Mouse (Mus musculus): Measurements from ENCODE around the gene Tgfb1. TPM values are rescaled to one million over a fixed set of nuclear protein-coding genes. Genes with fewer than 3 reads are reported as not detected.

Gene Tgfb1
- polyA plus RNA-seq, 1 experiment from 2014 or later, result 0.78 TPM

DNA sequence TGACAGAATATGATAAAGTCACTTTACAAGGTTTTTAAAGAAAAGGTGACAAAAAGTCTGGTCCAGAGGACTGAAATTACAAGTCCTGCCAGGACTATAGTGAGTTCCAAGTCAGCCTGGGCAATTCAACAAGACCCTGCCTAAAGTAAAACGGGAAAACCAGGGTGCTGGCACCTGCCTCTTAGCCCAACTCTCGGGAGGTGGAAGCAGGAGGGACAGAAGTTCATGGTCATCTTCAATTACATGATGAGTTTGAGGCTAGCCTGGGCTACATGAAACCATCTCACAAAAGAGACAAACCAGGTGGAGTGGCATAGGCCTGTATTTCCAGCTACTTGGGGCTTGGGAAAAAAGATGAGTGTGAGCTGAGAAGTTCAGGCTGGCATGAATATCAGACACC, 15.1 kb upstream of the Tgfb1 start:
- WGBS, result 80% methylated on average over 2 of the region's 2 CpGs
- H3K9ac ChIP-seq (ENCODE audit: low read length), result no peak overlapping the region
- H3K36me3 ChIP-seq (ENCODE audit: control insufficient read depth, insufficient read depth, low read length), result no peaks in the 10 kb centered on the region
- H3K9me3 ChIP-seq (ENCODE audit: control insufficient read depth, low read length), result no peaks in the 10 kb centered on the region
- no peak overlapping the region for H3K4me3 ChIP-seq (ENCODE audit: low read depth, low read length)
- DNase-seq (ENCODE audit: low spot score, missing footprints) (peak; percentile 59), ATAC-seq (ENCODE audit: low FRiP score) (no peak)
- no peak overlapping the region for H3K4me2 ChIP-seq
- 0 out of 2 replicates have a peak, but pooled peaks cover 2% of the 10 kb centered on the region for H3K4me1 ChIP-seq (ENCODE audit: control insufficient read depth, insufficient read depth, low read length)
- peaks cover 22% of the 10 kb centered on the region for H3K27me3 ChIP-seq (ENCODE audit: control insufficient read depth, insufficient read depth, low read length)
- H3K27ac ChIP-seq (ENCODE audit: low read depth, low read length), result no peak overlapping the region

DNA sequence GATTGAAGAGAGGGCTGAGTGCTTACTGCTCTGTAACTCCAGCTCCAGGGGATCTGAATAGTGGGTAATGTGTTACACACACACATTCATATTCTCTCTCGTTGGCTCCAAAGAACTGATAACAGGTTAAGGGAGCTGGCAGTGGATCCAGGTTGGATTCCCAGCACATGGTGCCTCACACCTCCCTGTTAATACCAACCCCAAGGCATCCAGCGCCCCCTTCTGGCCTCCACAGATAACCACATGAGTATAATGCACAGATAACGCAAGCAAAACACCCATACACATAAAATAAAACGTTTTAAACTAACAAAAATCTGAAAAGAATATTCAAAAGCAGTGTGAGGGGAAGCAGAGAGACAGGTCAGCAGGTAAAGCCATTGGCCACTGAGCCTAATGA, 14.4 kb upstream of the Tgfb1 start:
- WGBS, result 54% methylated on average over 4 of the region's 4 CpGs
- Histone ChIP-seq H3K9ac (ENCODE audit: low read length) (no peak overlapping the region), H3K9me3 (ENCODE audit: control insufficient read depth, low read length) (no peaks in the 10 kb centered on the region), H3K27ac (ENCODE audit: low read depth, low read length) (no peak overlapping the region), H3K27me3 (ENCODE audit: control insufficient read depth, insufficient read depth, low read length) (peaks cover 22% of the 10 kb centered on the region), H3K4me2 (no peak overlapping the region), H3K36me3 (ENCODE audit: control insufficient read depth, insufficient read depth, low read length) (no peaks in the 10 kb centered on the region), H3K4me1 (ENCODE audit: control insufficient read depth, insufficient read depth, low read length) (0 out of 2 replicates have a peak, but pooled peaks cover 2% of the 10 kb centered on the region), H3K4me3 (ENCODE audit: low read depth, low read length) (no peak overlapping the region)
- ATAC-seq (ENCODE audit: low FRiP score) (no peak), DNase-seq (ENCODE audit: low spot score, missing footprints) (peak; percentile 69)

DNA sequence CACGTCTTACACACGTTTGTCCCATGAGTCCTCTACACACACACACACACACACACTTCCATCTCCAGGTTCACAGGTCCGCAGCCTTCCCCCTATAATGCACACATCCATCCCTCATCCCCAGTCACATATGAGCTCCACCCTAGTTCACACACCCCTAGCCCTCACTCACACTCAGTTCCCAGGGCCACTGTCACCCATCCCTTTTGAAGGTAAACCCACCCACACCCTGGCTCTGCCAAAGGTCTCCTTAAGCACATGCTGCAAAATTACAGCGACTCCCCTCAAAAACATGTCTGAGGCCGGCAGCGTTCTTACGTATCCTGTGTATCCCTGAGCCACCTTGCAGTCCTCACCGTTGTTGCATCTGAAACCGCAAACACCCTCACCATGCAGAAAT, 12.5 kb upstream of the Tgfb1 start:
- Histone ChIP-seq H3K4me3 (ENCODE audit: low read depth, low read length) (no peak overlapping the region), H3K9ac (ENCODE audit: low read length) (no peak overlapping the region), H3K4me2 (no peak overlapping the region)

DNA sequence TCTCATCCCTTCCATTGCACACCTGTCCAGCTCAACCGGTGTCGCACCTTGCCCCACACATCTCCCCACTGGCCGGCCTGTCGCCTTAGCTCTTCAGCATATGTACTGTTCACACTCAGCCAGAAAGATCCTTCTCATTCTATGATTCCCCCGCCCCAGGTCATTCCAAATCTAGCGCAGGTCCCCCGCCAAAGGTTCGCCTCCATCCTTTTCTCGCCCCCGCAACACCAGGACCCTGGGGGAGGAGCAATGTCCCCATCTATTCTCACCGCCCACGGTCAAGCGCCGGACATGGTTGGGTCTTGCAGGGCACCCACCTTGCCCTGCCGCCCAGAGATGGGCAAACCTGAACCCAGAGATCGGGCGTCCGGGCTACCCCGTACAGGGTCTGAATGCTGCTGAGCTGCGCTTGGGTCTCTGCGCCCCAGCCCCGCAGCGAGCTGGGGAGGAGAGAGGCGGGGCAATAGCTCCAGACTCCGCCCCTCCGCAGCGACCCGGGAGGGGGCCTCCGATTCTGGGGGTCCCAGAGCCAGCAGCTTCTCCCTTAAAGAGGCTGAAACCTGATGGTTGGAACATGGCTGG, 12.0 kb upstream of the Tgfb1 start, which contains the start of gene Tmem91:
TSS of gene Tmem91 (minus strand) at position 448 of the 582 bp plus-strand sequence.
- 0 out of 2 replicates have a peak, but pooled peaks cover 2% of the 10 kb centered on the region for H3K4me1 ChIP-seq (ENCODE audit: control insufficient read depth, insufficient read depth, low read length)
- H3K4me3 ChIP-seq (ENCODE audit: low read depth, low read length), result peak within 1 kb of the TSS; percentile 14
- ATAC-seq (ENCODE audit: low FRiP score) (no peak), DNase-seq (ENCODE audit: low spot score, missing footprints) (peak; percentile 81)
- WGBS, result 3% methylated on average over 29 of the region's 29 CpGs
- H3K36me3 ChIP-seq (ENCODE audit: control insufficient read depth, insufficient read depth, low read length), result no peaks in the 10 kb centered on the region
- H3K4me2 ChIP-seq, result peak within 1 kb of the TSS; percentile 39
- peaks cover 22% of the 10 kb centered on the region for H3K27me3 ChIP-seq (ENCODE audit: control insufficient read depth, insufficient read depth, low read length)
- H3K9ac ChIP-seq (ENCODE audit: low read length), result no peak within 1 kb of the TSS
- H3K27ac ChIP-seq (ENCODE audit: low read depth, low read length), result no peak within 1 kb of the TSS
- no peaks in the 10 kb centered on the region for H3K9me3 ChIP-seq (ENCODE audit: control insufficient read depth, low read length)

More for the DNA sequence above, 12.5 kb upstream of the Tgfb1 start:
- ATAC-seq (ENCODE audit: low FRiP score) (no peak), DNase-seq (ENCODE audit: low spot score, missing footprints) (peak; percentile 84)
- Histone ChIP-seq H3K27ac (ENCODE audit: low read depth, low read length) (no peak overlapping the region), H3K4me1 (ENCODE audit: control insufficient read depth, insufficient read depth, low read length) (0 out of 2 replicates have a peak, but pooled peaks cover 2% of the 10 kb centered on the region), H3K27me3 (ENCODE audit: control insufficient read depth, insufficient read depth, low read length) (peaks cover 22% of the 10 kb centered on the region), H3K9me3 (ENCODE audit: control insufficient read depth, low read length) (no peaks in the 10 kb centered on the region), H3K36me3 (ENCODE audit: control insufficient read depth, insufficient read depth, low read length) (no peaks in the 10 kb centered on the region)
- WGBS, result 26% methylated on average over 9 of the region's 9 CpGs

DNA sequence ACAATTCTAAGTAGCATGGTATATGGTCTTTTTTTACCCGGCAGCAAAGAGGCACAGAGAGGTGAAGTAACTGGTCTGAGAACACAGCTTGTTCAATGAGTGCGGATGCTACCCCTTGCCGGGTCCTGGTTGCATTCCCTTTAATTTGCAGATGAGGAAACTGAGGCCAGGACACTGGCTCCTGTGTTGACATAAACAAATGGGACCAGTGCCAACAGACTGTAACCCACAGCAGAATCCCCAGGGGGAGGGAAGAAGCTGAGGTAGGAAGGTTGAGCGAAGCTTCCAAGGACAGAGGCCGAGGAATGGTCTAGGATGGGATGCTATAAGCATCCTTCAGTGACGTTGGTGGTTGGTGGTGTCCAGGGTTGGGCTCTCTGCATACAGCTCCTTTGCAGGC, 11.4 kb upstream of the Tgfb1 start:
- H3K36me3 ChIP-seq (ENCODE audit: control insufficient read depth, insufficient read depth, low read length), result no peaks in the 10 kb centered on the region
- DNase-seq (ENCODE audit: low spot score, missing footprints) (peak; percentile 85), ATAC-seq (ENCODE audit: low FRiP score) (no peak)
- H3K27me3 ChIP-seq (ENCODE audit: control insufficient read depth, insufficient read depth, low read length), result peaks cover 22% of the 10 kb centered on the region
- H3K9me3 ChIP-seq (ENCODE audit: control insufficient read depth, low read length), result no peaks in the 10 kb centered on the region
- no peak overlapping the region for H3K4me2 ChIP-seq
- WGBS, result 41% methylated on average over 6 of the region's 6 CpGs
- no peak overlapping the region for H3K27ac ChIP-seq (ENCODE audit: low read depth, low read length)
- no peak overlapping the region for H3K4me3 ChIP-seq (ENCODE audit: low read depth, low read length)
- 0 out of 2 replicates have a peak, but pooled peaks cover 2% of the 10 kb centered on the region for H3K4me1 ChIP-seq (ENCODE audit: control insufficient read depth, insufficient read depth, low read length)
- H3K9ac ChIP-seq (ENCODE audit: low read length), result no peak overlapping the region

DNA sequence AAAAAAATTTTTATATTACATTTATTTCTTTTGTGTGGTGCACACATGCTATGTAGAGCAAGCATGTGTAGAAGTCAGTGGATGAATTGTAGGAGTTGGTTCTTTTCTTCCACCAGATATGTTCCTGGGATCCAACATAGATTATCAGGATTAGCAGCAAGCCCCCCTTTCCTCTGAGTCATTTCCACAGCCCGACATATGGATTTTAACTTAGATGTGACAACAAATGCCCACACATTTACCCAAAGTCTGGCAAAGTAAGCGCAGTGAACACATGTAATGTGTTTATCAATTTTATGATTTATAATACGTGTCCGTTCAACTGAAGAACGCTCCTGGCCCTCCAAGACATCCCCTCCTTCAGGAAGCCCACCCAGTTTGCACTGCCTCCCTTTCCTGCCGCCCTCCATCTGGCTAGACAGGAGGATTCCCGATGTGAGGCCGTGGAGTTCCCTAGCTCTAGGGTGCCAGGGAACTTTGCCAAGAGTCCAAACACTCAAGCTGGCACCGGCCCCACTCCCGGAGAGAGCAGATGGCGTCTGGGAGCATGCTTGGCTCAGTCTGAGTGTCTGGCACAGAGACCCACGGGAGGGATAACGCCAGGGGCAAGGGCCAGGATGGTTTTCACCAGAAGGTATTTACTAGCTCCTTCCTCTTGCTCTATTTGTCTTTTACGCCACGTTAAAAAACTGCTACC, 10.6 kb upstream of the Tgfb1 start:
- ATAC-seq (ENCODE audit: low FRiP score) (no peak), DNase-seq (ENCODE audit: low spot score, missing footprints) (peak; percentile 82)
- Histone ChIP-seq H3K27ac (ENCODE audit: low read depth, low read length) (no peak overlapping the region), H3K9me3 (ENCODE audit: control insufficient read depth, low read length) (no peaks in the 10 kb centered on the region), H3K4me2 (no peak overlapping the region), H3K4me1 (ENCODE audit: control insufficient read depth, insufficient read depth, low read length) (0 out of 2 replicates have a peak, but pooled peaks cover 5% of the 10 kb centered on the region), H3K4me3 (ENCODE audit: low read depth, low read length) (no peak overlapping the region), H3K9ac (ENCODE audit: low read length) (no peak overlapping the region), H3K36me3 (ENCODE audit: control insufficient read depth, insufficient read depth, low read length) (no peaks in the 10 kb centered on the region), H3K27me3 (ENCODE audit: control insufficient read depth, insufficient read depth, low read length) (peaks cover 22% of the 10 kb centered on the region)
- 88% methylated on average over 15 of the region's 15 CpGs for WGBS

DNA sequence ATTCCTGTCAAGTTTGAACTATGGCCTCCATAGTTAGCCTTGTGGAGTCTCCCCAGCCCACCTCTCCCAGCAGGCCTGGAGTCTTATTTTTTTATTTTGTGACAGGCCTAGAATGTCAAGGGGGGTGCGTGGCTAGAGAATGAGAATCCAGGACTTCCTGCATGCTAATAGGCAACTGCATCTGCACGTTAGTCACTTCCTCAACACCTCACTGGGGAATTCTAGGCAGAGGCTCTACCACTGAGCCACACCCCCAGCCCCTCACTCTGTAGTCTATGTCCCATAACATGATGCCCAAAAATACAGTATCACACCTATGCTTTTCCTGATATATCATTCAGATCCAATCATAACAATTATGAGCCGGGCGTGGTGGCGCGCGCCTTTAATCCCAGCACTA, 9.8 kb upstream of the Tgfb1 start:
- Histone ChIP-seq H3K36me3 (ENCODE audit: control insufficient read depth, insufficient read depth, low read length) (no peaks in the 10 kb centered on the region), H3K4me2 (no peak overlapping the region), H3K27ac (ENCODE audit: low read depth, low read length) (no peak overlapping the region), H3K27me3 (ENCODE audit: control insufficient read depth, insufficient read depth, low read length) (peaks cover 22% of the 10 kb centered on the region), H3K4me3 (ENCODE audit: low read depth, low read length) (no peak overlapping the region), H3K4me1 (ENCODE audit: control insufficient read depth, insufficient read depth, low read length) (0 out of 2 replicates have a peak, but pooled peaks cover 6% of the 10 kb centered on the region), H3K9ac (ENCODE audit: low read length) (no peak overlapping the region), H3K9me3 (ENCODE audit: control insufficient read depth, low read length) (no peaks in the 10 kb centered on the region)
- DNase-seq (ENCODE audit: low spot score, missing footprints) (peak; percentile 35), ATAC-seq (ENCODE audit: low FRiP score) (no peak)
- 93% methylated on average over 7 of the region's 7 CpGs for WGBS

DNA sequence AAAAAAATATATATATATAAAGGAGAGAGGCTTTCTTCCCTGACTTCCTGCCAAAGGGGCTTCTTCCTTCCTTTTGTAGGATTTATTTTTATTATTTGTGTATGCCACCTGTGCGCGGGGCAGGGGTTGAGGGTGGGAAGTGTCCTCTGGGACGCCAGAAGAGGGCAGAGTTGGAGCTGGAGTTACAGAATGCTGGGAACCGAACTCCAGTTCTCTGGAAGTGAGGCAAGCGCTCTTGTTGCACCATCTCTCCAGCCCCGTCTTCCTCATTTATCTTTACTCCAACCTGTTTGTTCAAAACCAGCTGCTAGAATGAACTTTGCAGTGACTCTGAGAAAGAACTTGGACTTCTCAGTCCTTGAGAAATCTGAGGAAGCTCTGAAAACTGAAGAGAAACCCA, 6.8 kb upstream of the Tgfb1 start:
- Histone ChIP-seq H3K27me3 (ENCODE audit: control insufficient read depth, insufficient read depth, low read length) (peaks cover 6% of the 10 kb centered on the region; the same call in 1 of the 2 replicates), H3K27ac (ENCODE audit: low read depth, low read length) (no peak overlapping the region), H3K4me3 (ENCODE audit: low read depth, low read length) (peak overlapping the region; percentile 49; the same call in 1 of the 2 replicates), H3K9ac (ENCODE audit: low read length) (peak overlapping the region; percentile 65; the same call in 1 of the 2 replicates), H3K4me2 (peak overlapping the region; percentile 60), H3K9me3 (ENCODE audit: control insufficient read depth, low read length) (no peaks in the 10 kb centered on the region), H3K36me3 (ENCODE audit: control insufficient read depth, insufficient read depth, low read length) (no peaks in the 10 kb centered on the region), H3K4me1 (ENCODE audit: control insufficient read depth, insufficient read depth, low read length) (0 out of 2 replicates have a peak, but pooled peaks cover 3% of the 10 kb centered on the region)
- WGBS, result 12% methylated on average over 6 of the region's 6 CpGs
- DNase-seq (ENCODE audit: low spot score, missing footprints), result no peak
- no peak for ATAC-seq (ENCODE audit: low FRiP score)

Measured in midbrain, embryonic 11.5 days (tissue).